Mouse (Mus musculus) kidney, embryonic 16.5 days (tissue): ENCODE results near the gene Sel1l3. TPM values are rescaled to one million over a fixed set of nuclear protein-coding genes. Genes with fewer than 3 reads are reported as not detected.

Source experiments
- ATAC-seq: fragments of 200-750 bp; cut with Nextera tagmentation; 2 replicates; pipeline ENCODE4 v1.8.0; 2017; ENCODE audit warnings: moderate TSS enrichment; ENCODE audit not compliant: low FRiP score, low TSS enrichment
- H3K27ac ChIP-seq: fragments of 300-500 bp; sonication (generic); 2 replicates; pipeline ENCODE4 v1.5.1; 2014; ENCODE audit warnings: low read length
- H3K27me3 ChIP-seq: fragments of 300-500 bp; sonication (generic); 2 replicates; pipeline ENCODE4 v1.6.1; 2014; ENCODE audit warnings: low read length, control low read depth, mixed read lengths; ENCODE audit not compliant: insufficient read depth
- H3K36me3 ChIP-seq: fragments of 300-500 bp; sonication (generic); 2 replicates; pipeline ENCODE4 v1.6.1; 2014; ENCODE audit warnings: low read length, control low read depth, mixed read lengths; ENCODE audit not compliant: insufficient read depth
- H3K4me1 ChIP-seq: fragments of 300-500 bp; sonication (generic); 2 replicates; pipeline ENCODE4 v1.6.1; 2014; ENCODE audit warnings: low read length, control low read depth, mixed read lengths; ENCODE audit not compliant: insufficient read depth
- H3K4me2 ChIP-seq: fragments of 300-500 bp; sonication (generic); replicated peaks from 2 replicates; pipeline ENCODE4 v1.6.1; 2014; ENCODE audit warnings: low read depth, low read length
- H3K4me3 ChIP-seq: fragments of 300-500 bp; sonication (generic); 2 replicates; pipeline ENCODE4 v1.5.1; 2014; ENCODE audit warnings: mild to moderate bottlenecking, low read length
- H3K9ac ChIP-seq: fragments of 300-500 bp; sonication (generic); replicated peaks from 2 replicates; pipeline ENCODE4 v1.6.1; 2014; ENCODE audit warnings: low read length
- H3K9me3 ChIP-seq: fragments of 300-500 bp; sonication (generic); 2 replicates; pipeline ENCODE4 v1.6.1; 2016; ENCODE audit warnings: low read length, control low read depth
- WGBS: fragments of 180-500 bp; shearing (Covaris S2); extraction: QIAGEN DNeasy Blood & Tissue Kit; methylation state at CpG from one replicate; pipeline ENCODE4 v1.1.7; 2014; 5-methylcytosine and 5-hydroxymethylcytosine counted together
- polyA plus RNA-seq: library from polyadenylated mRNA; unstranded; fragments of >200 nt; fragmentation: Nextera tagmentation; extraction: Ambion mirVana; gene quantifications from 2 replicates; pipeline ENCODE4 v1.2.1, GENCODE M21; 2015

The Sel1l3 gene
- polyA plus RNA-seq, 1 experiment from 2014 or later: 18.9 TPM

- no peak; the same call in 1 of the 2 replicates for ATAC-seq
- Histone ChIP-seq H3K27ac (no peak overlapping the region), H3K4me2 (no peak overlapping the region), H3K9me3 (no peaks in the 10 kb centered on the region), H3K4me1 (no peaks in the 10 kb centered on the region), H3K27me3 (no peaks in the 10 kb centered on the region), H3K9ac (no peak overlapping the region), H3K36me3 (0 out of 2 replicates have a peak, but pooled peaks cover 3% of the 10 kb centered on the region), H3K4me3 (no peak overlapping the region)
- 30% methylated on average over 10 of the region's 10 CpGs for WGBS
Observed at GRCm38 (mm10) chr5:53187245-53187644, 26.5 kb downstream of the Sel1l3 start.

GRCm38 (mm10) chr5:53185803-53186202 is 27.9 kb downstream of the Sel1l3 start:
- Histone ChIP-seq H3K4me1 (no peaks in the 10 kb centered on the region), H3K4me2 (no peak overlapping the region), H3K27me3 (no peaks in the 10 kb centered on the region), H3K9ac (no peak overlapping the region), H3K4me3 (no peak overlapping the region), H3K27ac (no peak overlapping the region), H3K9me3 (no peaks in the 10 kb centered on the region), H3K36me3 (0 out of 2 replicates have a peak, but pooled peaks cover 3% of the 10 kb centered on the region)
- WGBS: 86% methylated on average over 11 of the region's 11 CpGs
- no peak for ATAC-seq

- 91% methylated on average over 5 of the region's 5 CpGs for WGBS
- no peak overlapping the region for H3K27ac ChIP-seq
- H3K9me3 ChIP-seq: no peaks in the 10 kb centered on the region
- ATAC-seq: no peak
- no peak overlapping the region for H3K4me2 ChIP-seq
- H3K27me3 ChIP-seq: no peaks in the 10 kb centered on the region
- H3K4me3 ChIP-seq: no peak overlapping the region
- H3K4me1 ChIP-seq: no peaks in the 10 kb centered on the region
- no peak overlapping the region for H3K9ac ChIP-seq
- 0 out of 2 replicates have a peak, but pooled peaks cover 3% of the 10 kb centered on the region for H3K36me3 ChIP-seq
Observed at GRCm38 (mm10) chr5:53179965-53180364, 33.8 kb downstream of the Sel1l3 start.

GRCm38 (mm10) chr5:53176703-53177102 is 37.0 kb downstream of the Sel1l3 start:
- Histone ChIP-seq H3K9me3 (no peaks in the 10 kb centered on the region), H3K36me3 (no peaks in the 10 kb centered on the region), H3K27ac (no peak overlapping the region), H3K4me2 (no peak overlapping the region), H3K9ac (no peak overlapping the region), H3K27me3 (no peaks in the 10 kb centered on the region), H3K4me3 (no peak overlapping the region), H3K4me1 (no peaks in the 10 kb centered on the region)
- no peak for ATAC-seq
- 58% methylated on average over 6 of the region's 6 CpGs for WGBS

- H3K9me3 ChIP-seq: no peaks in the 10 kb centered on the region
- ATAC-seq: no peak
- no peak overlapping the region for H3K4me2 ChIP-seq
- no peak overlapping the region for H3K27ac ChIP-seq
- H3K9ac ChIP-seq: no peak overlapping the region
- no peaks in the 10 kb centered on the region for H3K36me3 ChIP-seq
- H3K4me1 ChIP-seq: no peaks in the 10 kb centered on the region
- no peaks in the 10 kb centered on the region for H3K27me3 ChIP-seq
- 71% methylated on average over 2 of the region's 4 CpGs for WGBS
- no peak overlapping the region for H3K4me3 ChIP-seq
Observed at GRCm38 (mm10) chr5:53176075-53176474, 37.7 kb downstream of the Sel1l3 start.

GRCm38 (mm10) chr5:53175195-53175594 is 38.5 kb downstream of the Sel1l3 start:
- H3K27me3 ChIP-seq: no peaks in the 10 kb centered on the region
- no peak overlapping the region for H3K4me3 ChIP-seq
- no peak overlapping the region for H3K4me2 ChIP-seq
- 89% methylated on average over 3 of the region's 3 CpGs for WGBS
- no peaks in the 10 kb centered on the region for H3K4me1 ChIP-seq
- ATAC-seq: no peak
- H3K27ac ChIP-seq: no peak overlapping the region
- H3K9ac ChIP-seq: no peak overlapping the region
- no peaks in the 10 kb centered on the region for H3K9me3 ChIP-seq
- no peaks in the 10 kb centered on the region for H3K36me3 ChIP-seq

- Histone ChIP-seq H3K9ac (no peak overlapping the region), H3K4me3 (no peak overlapping the region), H3K4me2 (no peak overlapping the region), H3K4me1 (no peaks in the 10 kb centered on the region), H3K27ac (no peak overlapping the region), H3K9me3 (no peaks in the 10 kb centered on the region), H3K36me3 (no peaks in the 10 kb centered on the region), H3K27me3 (no peaks in the 10 kb centered on the region)
- WGBS: 89% methylated on average over 12 of the region's 12 CpGs
- no peak for ATAC-seq
Observed at GRCm38 (mm10) chr5:53174461-53174860, 39.3 kb downstream of the Sel1l3 start.

GRCm38 (mm10) chr5:53172908-53173307 is 40.8 kb downstream of the Sel1l3 start:
- peak; percentile 86; the same call in 1 of the 2 replicates for ATAC-seq

GRCm38 (mm10) chr5:53172256-53172636 is 41.5 kb downstream of the Sel1l3 start:
- H3K4me3 ChIP-seq: no peak overlapping the region
- no peak overlapping the region for H3K4me2 ChIP-seq
- H3K27me3 ChIP-seq: no peaks in the 10 kb centered on the region
- peak overlapping the region; percentile 36; the same call in 1 of the 2 replicates for H3K27ac ChIP-seq
- no peaks in the 10 kb centered on the region for H3K36me3 ChIP-seq
- ATAC-seq: no peak
- H3K9ac ChIP-seq: no peak overlapping the region
- 87% methylated on average over 10 of the region's 10 CpGs for WGBS
- no peaks in the 10 kb centered on the region for H3K4me1 ChIP-seq
- H3K9me3 ChIP-seq: no peaks in the 10 kb centered on the region

More at GRCm38 (mm10) chr5:53172908-53173307, 40.8 kb downstream of the Sel1l3 start:
- 75% methylated on average over 7 of the region's 7 CpGs for WGBS
- H3K4me1 ChIP-seq: no peaks in the 10 kb centered on the region
- H3K27ac ChIP-seq: peak overlapping the region; percentile 36; the same call in 1 of the 2 replicates
- no peaks in the 10 kb centered on the region for H3K9me3 ChIP-seq
- H3K27me3 ChIP-seq: no peaks in the 10 kb centered on the region
- no peak overlapping the region for H3K9ac ChIP-seq
- H3K4me3 ChIP-seq: no peak overlapping the region
- H3K4me2 ChIP-seq: no peak overlapping the region
- H3K36me3 ChIP-seq: no peaks in the 10 kb centered on the region

- no peaks in the 10 kb centered on the region for H3K4me1 ChIP-seq
- no peak overlapping the region for H3K4me3 ChIP-seq
- no peaks in the 10 kb centered on the region for H3K36me3 ChIP-seq
- H3K9ac ChIP-seq: no peak overlapping the region
- no peak overlapping the region for H3K4me2 ChIP-seq
- H3K27ac ChIP-seq: no peak overlapping the region
- WGBS: 85% methylated on average over 6 of the region's 6 CpGs
- H3K27me3 ChIP-seq: no peaks in the 10 kb centered on the region
- no peak for ATAC-seq
- no peaks in the 10 kb centered on the region for H3K9me3 ChIP-seq
Observed at GRCm38 (mm10) chr5:53171611-53172255, 42.0 kb downstream of the Sel1l3 start.
